Mouse (Mus musculus): ENCODE measurements around the gene Il17rc.

The Il17rc gene

GRCm38 (mm10) chr6:113455007-113455406, 16.2 kb upstream of the Il17rc start:
- DNase-seq (ENCODE audit: low spot score in 2 of 2) = no peak

GRCm38 (mm10) chr6:113457952-113458534, 13.2 kb upstream of the Il17rc start, which contains the start of gene Il17re:
Gene Il17re, plus strand, starts transcription at chr6:113458484.
- DNase-seq (ENCODE audit: low spot score in 2 of 2) = no peak

GRCm38 (mm10) chr6:113458635-113459034, 12.6 kb upstream of the Il17rc start:
- no peak for DNase-seq (ENCODE audit: low spot score in 2 of 2)

GRCm38 (mm10) chr6:113464040-113464439, 7.2 kb upstream of the Il17rc start:
- no peak for DNase-seq (ENCODE audit: low spot score in 2 of 2)

GRCm38 (mm10) chr6:113465602-113466001, 5.6 kb upstream of the Il17rc start:
- DNase-seq (ENCODE audit: low spot score in 2 of 2) = no peak

- no peak for DNase-seq (ENCODE audit: low spot score in 2 of 2)
Measured at GRCm38 (mm10) chr6:113468512-113468911, 2.7 kb upstream of the Il17rc start.

- DNase-seq (ENCODE audit: low spot score in 2 of 2) = no peak
Measured at GRCm38 (mm10) chr6:113469021-113469420, 2.2 kb upstream of the Il17rc start.

GRCm38 (mm10) chr6:113469432-113469831, 1.8 kb upstream of the Il17rc start:
- DNase-seq (ENCODE audit: low spot score in 2 of 2) = peak; percentile 50 to 59

GRCm38 (mm10) chr6:113472061-113472460, 834 bp downstream of the Il17rc start:
- no peak for DNase-seq (ENCODE audit: low spot score in 2 of 2)

- no peak for DNase-seq (ENCODE audit: low spot score in 2 of 2)
Measured at GRCm38 (mm10) chr6:113473246-113473645, 2.0 kb downstream of the Il17rc start.

GRCm38 (mm10) chr6:113473715-113474114, 2.5 kb downstream of the Il17rc start:
- DNase-seq (ENCODE audit: low spot score in 2 of 2) = no peak

GRCm38 (mm10) chr6:113477353-113477752, 6.1 kb downstream of the Il17rc start:
- DNase-seq (ENCODE audit: low spot score in 2 of 2) = no peak

GRCm38 (mm10) chr6:113478906-113479305, 7.7 kb downstream of the Il17rc start:
- DNase-seq (ENCODE audit: low spot score in 2 of 2) = no peak

- no peak for DNase-seq (ENCODE audit: low spot score in 2 of 2)
Measured at GRCm38 (mm10) chr6:113480555-113481373, 9.5 kb downstream of the Il17rc start.

- peak in 1 of 2 experiments; percentile 37 for DNase-seq (ENCODE audit: low spot score in 2 of 2)
Measured at GRCm38 (mm10) chr6:113482477-113483099, 11.4 kb downstream of the Il17rc start.

- DNase-seq (ENCODE audit: low spot score in 2 of 2) = peak; percentile 84 to 87
Measured at GRCm38 (mm10) chr6:113483100-113483615, 11.9 kb downstream of the Il17rc start, which contains the start of gene Creld1. Gene Creld1, plus strand, starts transcription at chr6:113483297.

- no peak for DNase-seq (ENCODE audit: low spot score in 2 of 2)
Measured at GRCm38 (mm10) chr6:113483729-113484128, 12.5 kb downstream of the Il17rc start.

- no peak for DNase-seq (ENCODE audit: low spot score in 2 of 2)
Measured at GRCm38 (mm10) chr6:113487125-113487576, 15.9 kb downstream of the Il17rc start.

- DNase-seq (ENCODE audit: low spot score in 2 of 2) = no peak
Measured at GRCm38 (mm10) chr6:113489410-113489809, 18.2 kb downstream of the Il17rc start.

GRCm38 (mm10) chr6:113492101-113492864, 21.1 kb downstream of the Il17rc start:
- DNase-seq (ENCODE audit: low spot score in 2 of 2) = peak in 1 of 2 experiments; percentile 41

- peak in 1 of 2 experiments; percentile 60 for DNase-seq (ENCODE audit: low spot score in 2 of 2)
Measured at GRCm38 (mm10) chr6:113494258-113494788, 23.1 kb downstream of the Il17rc start.

Data from frontal cortex, postnatal 25 days (tissue).